Mouse (Mus musculus): ENCODE results near the gene Dnah17. TPM values are rescaled to one million over a fixed set of nuclear protein-coding genes. Genes with fewer than 3 reads are reported as not detected.

The Dnah17 gene
- polyA plus RNA-seq, 1 experiment from 2014 or later = 0.40 TPM

GRCm38 (mm10) chr11:118136172-118136632 is 5.8 kb upstream of the Dnah17 start:
- no peaks in the 10 kb centered on the region; the same call in 1 of the 2 replicates for H3K4me1 ChIP-seq (ENCODE audit: control insufficient read depth, low read depth, low read length)
- no peak overlapping the region for H3K4me2 ChIP-seq (ENCODE audit: low read depth, low read length)
- no peaks in the 10 kb centered on the region for H3K36me3 ChIP-seq (ENCODE audit: control insufficient read depth, insufficient read depth)
- no peaks in the 10 kb centered on the region for H3K27me3 ChIP-seq (ENCODE audit: control insufficient read depth, insufficient read depth, low read depth, low read length)
- no peak overlapping the region for H3K9ac ChIP-seq (ENCODE audit: low read depth, low read length)
- H3K9me3 ChIP-seq (replicated peaks; ENCODE audit: control insufficient read depth, low read length) = peaks cover 3% of the 10 kb centered on the region; the same call in 1 of the 2 replicates
- WGBS (ENCODE audit: insufficient replicate concordance) = 38% methylated on average over 5 of the region's 5 CpGs
- H3K4me3 ChIP-seq (ENCODE audit: low read depth, low read length) = no peak overlapping the region
- no peak for ATAC-seq (ENCODE audit: low read depth)
- no peak overlapping the region for H3K27ac ChIP-seq (ENCODE audit: low read length)

- no peak overlapping the region for H3K4me3 ChIP-seq (ENCODE audit: low read depth, low read length)
- WGBS (ENCODE audit: insufficient replicate concordance) = 30% methylated on average over 6 of the region's 6 CpGs
- H3K36me3 ChIP-seq (ENCODE audit: control insufficient read depth, insufficient read depth) = no peaks in the 10 kb centered on the region
Observed at GRCm38 (mm10) chr11:118135271-118135670, 4.8 kb upstream of the Dnah17 start.

GRCm38 (mm10) chr11:118133752-118134169 is 3.3 kb upstream of the Dnah17 start:
- no peak overlapping the region for H3K4me3 ChIP-seq (ENCODE audit: low read depth, low read length)
- peak; percentile 60 for ATAC-seq (ENCODE audit: low read depth)
- H3K27ac ChIP-seq (ENCODE audit: low read length) = no peak overlapping the region

More at GRCm38 (mm10) chr11:118135271-118135670, 4.8 kb upstream of the Dnah17 start:
- Histone ChIP-seq H3K27ac (ENCODE audit: low read length) (no peak overlapping the region), H3K4me2 (ENCODE audit: low read depth, low read length) (no peak overlapping the region), H3K9ac (ENCODE audit: low read depth, low read length) (no peak overlapping the region), H3K27me3 (ENCODE audit: control insufficient read depth, insufficient read depth, low read depth, low read length) (no peaks in the 10 kb centered on the region), H3K4me1 (ENCODE audit: control insufficient read depth, low read depth, low read length) (no peaks in the 10 kb centered on the region; the same call in 1 of the 2 replicates), H3K9me3 (replicated peaks; ENCODE audit: control insufficient read depth, low read length) (peaks cover 3% of the 10 kb centered on the region; the same call in 1 of the 2 replicates)
- no peak for ATAC-seq (ENCODE audit: low read depth)

GRCm38 (mm10) chr11:118133133-118133751 is 2.8 kb upstream of the Dnah17 start:
- H3K4me1 ChIP-seq (ENCODE audit: control insufficient read depth, low read depth, low read length) = no peaks in the 10 kb centered on the region; the same call in 1 of the 2 replicates
- H3K36me3 ChIP-seq (ENCODE audit: control insufficient read depth, insufficient read depth) = no peaks in the 10 kb centered on the region
- H3K9me3 ChIP-seq (replicated peaks; ENCODE audit: control insufficient read depth, low read length) = peaks cover under 1% of the 10 kb centered on the region; the same call in 1 of the 2 replicates
- no peak overlapping the region for H3K4me3 ChIP-seq (ENCODE audit: low read depth, low read length)
- no peak overlapping the region for H3K4me2 ChIP-seq (ENCODE audit: low read depth, low read length)
- WGBS (ENCODE audit: insufficient replicate concordance) = 55% methylated on average over 9 of the region's 9 CpGs
- no peaks in the 10 kb centered on the region for H3K27me3 ChIP-seq (ENCODE audit: control insufficient read depth, insufficient read depth, low read depth, low read length)
- ATAC-seq (ENCODE audit: low read depth) = peak; percentile 30; the same call in 1 of the 2 replicates
- H3K27ac ChIP-seq (ENCODE audit: low read length) = no peak overlapping the region
- no peak overlapping the region for H3K9ac ChIP-seq (ENCODE audit: low read depth, low read length)

More at GRCm38 (mm10) chr11:118133752-118134169, 3.3 kb upstream of the Dnah17 start:
- H3K4me1 ChIP-seq (ENCODE audit: control insufficient read depth, low read depth, low read length) = no peaks in the 10 kb centered on the region; the same call in 1 of the 2 replicates
- H3K9me3 ChIP-seq (replicated peaks; ENCODE audit: control insufficient read depth, low read length) = peaks cover 3% of the 10 kb centered on the region; the same call in 1 of the 2 replicates
- no peak overlapping the region for H3K4me2 ChIP-seq (ENCODE audit: low read depth, low read length)
- H3K36me3 ChIP-seq (ENCODE audit: control insufficient read depth, insufficient read depth) = no peaks in the 10 kb centered on the region
- H3K9ac ChIP-seq (ENCODE audit: low read depth, low read length) = no peak overlapping the region
- no peaks in the 10 kb centered on the region for H3K27me3 ChIP-seq (ENCODE audit: control insufficient read depth, insufficient read depth, low read depth, low read length)
- WGBS (ENCODE audit: insufficient replicate concordance) = 36% methylated on average over 4 of the region's 4 CpGs

- no peak overlapping the region for H3K4me2 ChIP-seq (ENCODE audit: low read depth, low read length)
- no peaks in the 10 kb centered on the region; the same call in 1 of the 2 replicates for H3K4me1 ChIP-seq (ENCODE audit: control insufficient read depth, low read depth, low read length)
- no peaks in the 10 kb centered on the region for H3K9me3 ChIP-seq (replicated peaks; ENCODE audit: control insufficient read depth, low read length)
- no peak overlapping the region for H3K27ac ChIP-seq (ENCODE audit: low read length)
- WGBS (ENCODE audit: insufficient replicate concordance) = 58% methylated on average over 8 of the region's 8 CpGs
- H3K36me3 ChIP-seq (ENCODE audit: control insufficient read depth, insufficient read depth) = no peaks in the 10 kb centered on the region
- no peak overlapping the region for H3K9ac ChIP-seq (ENCODE audit: low read depth, low read length)
- H3K27me3 ChIP-seq (ENCODE audit: control insufficient read depth, insufficient read depth, low read depth, low read length) = no peaks in the 10 kb centered on the region
- H3K4me3 ChIP-seq (ENCODE audit: low read depth, low read length) = no peak overlapping the region
- ATAC-seq (ENCODE audit: low read depth) = no peak
Observed at GRCm38 (mm10) chr11:118132136-118132535, 1.7 kb upstream of the Dnah17 start.

GRCm38 (mm10) chr11:118129812-118130211 is 622 bp downstream of the Dnah17 start:
- Histone ChIP-seq H3K9me3 (replicated peaks; ENCODE audit: control insufficient read depth, low read length) (no peaks in the 10 kb centered on the region), H3K4me1 (ENCODE audit: control insufficient read depth, low read depth, low read length) (no peaks in the 10 kb centered on the region; the same call in 1 of the 2 replicates), H3K27me3 (ENCODE audit: control insufficient read depth, insufficient read depth, low read depth, low read length) (no peaks in the 10 kb centered on the region), H3K4me2 (ENCODE audit: low read depth, low read length) (no peak overlapping the region), H3K36me3 (ENCODE audit: control insufficient read depth, insufficient read depth) (no peaks in the 10 kb centered on the region), H3K9ac (ENCODE audit: low read depth, low read length) (no peak overlapping the region), H3K27ac (ENCODE audit: low read length) (no peak overlapping the region), H3K4me3 (ENCODE audit: low read depth, low read length) (no peak overlapping the region)
- ATAC-seq (ENCODE audit: low read depth) = no peak
- WGBS (ENCODE audit: insufficient replicate concordance) = 30% methylated on average over 2 of the region's 2 CpGs

GRCm38 (mm10) chr11:118121592-118121991 is 8.8 kb downstream of the Dnah17 start:
- Histone ChIP-seq H3K27me3 (ENCODE audit: control insufficient read depth, insufficient read depth, low read depth, low read length) (no peaks in the 10 kb centered on the region), H3K4me2 (ENCODE audit: low read depth, low read length) (no peak overlapping the region), H3K9ac (ENCODE audit: low read depth, low read length) (no peak overlapping the region), H3K4me3 (ENCODE audit: low read depth, low read length) (no peak overlapping the region), H3K36me3 (ENCODE audit: control insufficient read depth, insufficient read depth) (no peaks in the 10 kb centered on the region), H3K4me1 (ENCODE audit: control insufficient read depth, low read depth, low read length) (no peaks in the 10 kb centered on the region), H3K9me3 (replicated peaks; ENCODE audit: control insufficient read depth, low read length) (no peaks in the 10 kb centered on the region), H3K27ac (ENCODE audit: low read length) (no peak overlapping the region)
- peak; percentile 54; the same call in 1 of the 2 replicates for ATAC-seq (ENCODE audit: low read depth)
- WGBS (ENCODE audit: insufficient replicate concordance) = 61% methylated on average over 11 of the region's 11 CpGs

- H3K4me3 ChIP-seq (ENCODE audit: low read depth, low read length) = no peak overlapping the region
- H3K9ac ChIP-seq (ENCODE audit: low read depth, low read length) = no peak overlapping the region
- 58% methylated on average over 8 of the region's 8 CpGs for WGBS (ENCODE audit: insufficient replicate concordance)
- no peaks in the 10 kb centered on the region for H3K36me3 ChIP-seq (ENCODE audit: control insufficient read depth, insufficient read depth)
- H3K4me2 ChIP-seq (ENCODE audit: low read depth, low read length) = no peak overlapping the region
- H3K4me1 ChIP-seq (ENCODE audit: control insufficient read depth, low read depth, low read length) = no peaks in the 10 kb centered on the region
- no peaks in the 10 kb centered on the region for H3K9me3 ChIP-seq (replicated peaks; ENCODE audit: control insufficient read depth, low read length)
- H3K27ac ChIP-seq (ENCODE audit: low read length) = no peak overlapping the region
- ATAC-seq (ENCODE audit: low read depth) = no peak
- H3K27me3 ChIP-seq (ENCODE audit: control insufficient read depth, insufficient read depth, low read depth, low read length) = no peaks in the 10 kb centered on the region
Observed at GRCm38 (mm10) chr11:118118777-118119176, 11.7 kb downstream of the Dnah17 start.

GRCm38 (mm10) chr11:118114581-118115110 is 15.8 kb downstream of the Dnah17 start:
- H3K4me1 ChIP-seq (ENCODE audit: control insufficient read depth, low read depth, low read length) = no peaks in the 10 kb centered on the region; the same call in 1 of the 2 replicates
- no peak overlapping the region for H3K9ac ChIP-seq (ENCODE audit: low read depth, low read length)
- no peak overlapping the region for H3K4me3 ChIP-seq (ENCODE audit: low read depth, low read length)
- H3K36me3 ChIP-seq (ENCODE audit: control insufficient read depth, insufficient read depth) = no peaks in the 10 kb centered on the region
- no peak overlapping the region for H3K27ac ChIP-seq (ENCODE audit: low read length)
- WGBS (ENCODE audit: insufficient replicate concordance) = 21% methylated on average over 8 of the region's 8 CpGs
- H3K9me3 ChIP-seq (replicated peaks; ENCODE audit: control insufficient read depth, low read length) = no peaks in the 10 kb centered on the region
- no peak overlapping the region for H3K4me2 ChIP-seq (ENCODE audit: low read depth, low read length)
- H3K27me3 ChIP-seq (ENCODE audit: control insufficient read depth, insufficient read depth, low read depth, low read length) = no peaks in the 10 kb centered on the region
- no peak for ATAC-seq (ENCODE audit: low read depth)

Measured in liver, embryonic 16.5 days (tissue).